Mouse (Mus musculus): ENCODE measurements at regions not wholly inside any gene's neighbourhood (a gene's known extent, or its start where the extent isn't known, plus 50 kb on each side); places are given as distances from the start of the nearest gene placed in this dataset.

DNA sequence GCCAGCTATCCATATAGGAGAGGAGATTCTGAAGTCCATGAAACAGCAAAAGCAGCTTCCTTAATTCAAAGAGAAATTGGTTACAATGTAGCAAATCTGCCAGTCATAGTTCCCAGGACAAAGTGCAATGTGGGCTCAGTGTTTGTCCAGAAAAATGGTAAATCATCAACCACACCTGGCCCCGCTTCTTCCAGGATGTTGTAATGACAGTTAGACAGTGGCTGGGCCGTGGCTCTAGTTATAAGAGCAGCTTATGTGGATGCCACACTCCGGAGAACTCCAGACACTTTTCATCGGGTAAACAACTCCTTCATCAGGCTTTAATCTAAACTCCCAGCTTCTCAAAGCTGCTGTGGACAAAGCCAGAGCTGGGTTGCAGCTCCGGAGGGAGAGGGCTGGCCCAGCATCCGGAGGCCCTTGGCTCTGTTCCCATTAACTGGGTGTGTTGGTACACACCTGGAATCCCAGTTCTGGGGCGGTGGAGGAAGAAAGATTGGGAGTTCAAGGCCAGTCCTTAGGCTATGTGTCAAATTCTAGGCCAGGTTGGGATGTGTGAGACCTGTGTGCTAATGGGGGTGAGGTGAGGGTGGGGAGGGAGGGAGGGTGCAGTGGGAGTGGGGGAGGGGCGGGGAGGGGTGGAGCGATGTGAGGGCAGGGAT lies 142.9 kb upstream of the Plekha5 start:
- no peak for TF ChIP-seq CTCF (IDR thresholded peaks at IDR 0.05; ENCODE audit: low read depth, low read length)
- no peak for TF ChIP-seq GATA1 (IDR thresholded peaks at IDR 0.05; ENCODE audit: borderline replicate concordance, low read length)
- no peak for TF ChIP-seq POLR2AphosphoS5 (IDR thresholded peaks at IDR 0.05; ENCODE audit: insufficient replicate concordance, low read depth, low read length)

Measured in G1E (cell line).